Mouse (Mus musculus) left cerebral cortex, postnatal 10 days (tissue): ENCODE results near the gene Parva. TPM values are rescaled to one million over a fixed set of nuclear protein-coding genes. Genes with fewer than 3 reads are reported as not detected.

Source experiments
- DNase-seq, 2 experiments: peaks; one replicate each; pipeline ENCODE4 v3.0.0; 2021 to 2022; ENCODE audit warnings: low spot score in 2 of 2, mixed read lengths in 1 of 2; ENCODE audit errors: extremely low spot score in 1 of 2
- intact Hi-C: fragments of 180-260 bp; cut with DNase I; formaldehyde crosslinking; loops from one replicate; pipeline ENCODE4 v1.15.1; 2025
- total RNA-seq, 2 experiments: library from RNA; stranded (reverse); gene quantifications; 2 replicates each; pipeline ENCODE4 v1.2.3; 2021

The Parva gene
- total RNA-seq, 2 experiments from 2014 or later: 38.6 to 38.8 TPM

- intact Hi-C loops: no loop called here
- DNase-seq: no peak
These were observed 10.4 kb upstream of the Parva start for GRCm38 (mm10) chr7:112416730-112417513.

DNA sequence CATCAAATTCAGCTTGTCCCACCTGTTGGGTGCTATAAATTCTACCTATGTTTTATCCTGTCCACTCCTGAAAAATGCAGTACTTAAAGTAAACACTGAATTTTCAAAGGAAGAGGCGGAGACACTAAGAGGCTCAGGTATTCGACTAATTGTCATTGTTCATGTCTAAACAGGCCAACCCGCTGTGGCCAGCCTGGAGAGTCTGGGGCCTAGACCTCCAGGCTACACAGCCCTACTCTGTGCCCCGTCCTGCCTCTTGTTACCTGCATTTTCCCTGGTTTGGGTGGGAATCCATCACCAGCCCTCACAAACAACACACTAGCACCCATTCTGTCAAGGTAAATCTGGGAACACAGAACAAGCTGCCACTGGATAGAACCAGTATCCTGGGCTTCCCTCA is 9.7 kb upstream of the Parva start:
- no peak for DNase-seq
- intact Hi-C loops: no loop called here

DNA sequence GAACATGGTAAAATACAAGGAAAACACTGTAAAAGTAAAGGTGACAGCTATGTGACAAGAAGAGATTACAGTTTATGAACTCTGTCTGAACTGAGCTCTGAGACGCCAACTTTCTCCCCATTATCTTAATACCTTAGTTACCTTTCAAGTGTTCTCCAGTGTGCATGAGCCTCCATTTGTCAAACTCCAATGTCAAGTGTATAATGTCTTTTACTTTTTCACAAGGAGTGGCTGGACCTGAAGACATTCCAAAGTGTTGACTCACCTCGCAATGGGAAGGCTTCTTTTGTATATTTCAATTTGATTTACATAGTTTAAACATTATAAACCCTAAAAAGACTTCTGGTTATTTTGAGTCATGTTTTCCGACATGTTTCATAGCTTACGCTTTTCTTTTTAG is 3.9 kb upstream of the Parva start:
- intact Hi-C loops: no loop called here
- DNase-seq: no peak

DNA sequence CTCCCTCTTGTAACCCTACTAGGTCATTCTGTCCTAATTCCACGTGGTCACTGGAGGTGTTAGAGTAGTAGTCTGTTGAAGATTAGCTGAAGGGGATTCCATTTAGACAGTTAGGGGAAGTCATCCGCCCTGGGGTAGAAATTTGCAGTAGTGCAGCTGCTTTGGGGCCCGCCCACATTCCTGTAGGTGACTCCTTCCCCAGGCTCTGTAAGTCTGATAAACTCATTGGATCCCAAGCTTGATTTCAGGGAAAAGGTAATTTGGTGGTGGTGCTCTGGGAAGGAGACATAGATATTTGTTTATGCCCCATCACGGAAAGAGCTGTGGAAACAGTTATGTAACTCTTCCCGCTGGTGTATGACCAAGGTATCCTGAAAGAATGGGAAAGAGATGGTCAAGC is 494 bp upstream of the Parva start:
- intact Hi-C loops: no loop called here
- DNase-seq: no peak

- DNase-seq: peak; percentile 62 to 90
- intact Hi-C loops: no loop called here
These were observed 842 bp downstream of the Parva start for GRCm38 (mm10) chr7:112428158-112428535.

DNA sequence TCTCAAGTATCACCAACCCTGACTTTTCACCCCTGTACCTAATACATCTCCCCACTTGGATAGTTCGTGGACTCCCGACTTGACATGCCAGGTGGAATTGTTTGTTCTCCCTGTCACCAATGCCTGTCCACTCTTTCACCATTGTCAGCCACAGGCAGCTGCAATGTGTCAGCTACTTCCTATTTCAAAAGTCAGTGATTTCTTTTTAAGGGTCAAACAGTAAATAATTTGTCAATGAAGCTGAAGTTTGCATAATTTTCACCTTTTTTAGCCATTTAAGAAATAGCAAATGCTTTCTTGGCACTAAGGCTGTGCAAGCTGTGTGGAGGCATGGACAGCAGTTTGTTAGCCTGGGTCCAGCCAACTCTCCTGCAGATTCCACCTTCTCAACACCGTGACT is 12.5 kb downstream of the Parva start:
- DNase-seq: no peak
- intact Hi-C loops: no loop called here

- intact Hi-C loops: no loop called here
- DNase-seq: peak in 1 of 2 experiments; percentile 36
These were observed 17.1 kb downstream of the Parva start for GRCm38 (mm10) chr7:112444152-112444984.

DNA sequence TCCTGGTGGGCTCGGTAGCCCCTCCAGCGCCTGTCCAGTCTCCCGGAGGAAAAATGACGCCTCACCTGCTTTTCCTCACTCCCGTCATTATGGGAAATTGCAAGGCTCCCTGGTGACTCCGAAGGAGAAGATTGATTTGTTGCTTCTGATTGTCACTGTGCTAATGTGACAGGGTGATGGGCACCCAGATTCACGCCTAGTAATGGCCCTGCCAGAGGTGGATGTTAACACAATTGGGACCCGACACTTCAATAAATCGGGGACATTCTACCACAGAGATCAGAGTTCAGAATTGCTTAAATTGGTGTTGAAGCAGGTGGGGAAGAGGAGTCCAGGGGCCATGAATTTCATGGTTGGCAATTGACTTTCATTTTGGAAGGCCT is 17.7 kb downstream of the Parva start:
- DNase-seq: no peak
- intact Hi-C loops: no loop called here

- no peak for DNase-seq
- intact Hi-C loops: no loop called here
These were observed 19.2 kb downstream of the Parva start for GRCm38 (mm10) chr7:112446498-112446897.

- intact Hi-C loops: no loop called here
- no peak for DNase-seq
These were observed 22.8 kb downstream of the Parva start for GRCm38 (mm10) chr7:112449954-112450700.

DNA sequence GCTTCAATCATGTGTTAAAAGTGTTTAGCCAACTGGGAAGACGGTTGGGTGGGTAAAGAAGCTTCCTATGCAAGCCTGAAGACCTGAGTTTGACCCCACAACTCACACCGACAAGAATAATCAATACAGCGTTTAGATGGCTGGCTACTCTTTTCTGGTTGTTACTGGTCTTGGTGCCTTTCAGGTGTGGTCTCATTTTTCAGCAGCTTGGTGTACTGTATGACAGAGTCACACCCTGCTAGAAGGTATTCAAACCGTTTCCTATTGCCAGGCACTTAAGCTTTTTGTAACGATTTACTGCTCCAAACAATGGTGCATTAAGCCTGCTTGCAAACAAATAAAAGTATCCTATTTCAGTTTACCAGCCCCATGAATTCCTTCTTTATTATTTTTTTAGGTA is 25.2 kb downstream of the Parva start:
- DNase-seq: no peak
- intact Hi-C loops: no loop called here

DNA sequence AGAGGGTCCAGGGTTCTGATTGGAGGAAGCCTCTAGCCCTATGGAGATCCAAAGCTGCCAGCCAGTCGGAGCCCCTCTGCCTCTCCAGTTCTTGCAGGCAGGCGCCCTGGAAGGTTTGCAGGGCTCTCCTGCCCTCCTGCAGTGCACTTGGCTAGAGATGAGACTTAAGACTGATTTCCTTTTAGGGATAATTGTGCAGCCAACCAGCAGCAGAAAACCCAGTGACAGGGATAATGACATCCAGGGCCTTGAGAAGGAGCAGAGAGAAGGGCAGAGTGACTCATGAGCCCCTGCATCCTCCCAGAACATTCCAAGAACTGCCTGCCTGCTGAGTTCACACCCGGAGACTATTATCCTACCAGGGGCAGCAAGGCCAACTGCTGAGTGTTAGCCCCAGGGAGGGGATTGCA is 26.5 kb downstream of the Parva start:
- peak in 1 of 2 experiments; percentile 42 for DNase-seq
- intact Hi-C loops: no loop called here

- intact Hi-C loops: no loop called here
- DNase-seq: no peak
These were observed 27.1 kb downstream of the Parva start for GRCm38 (mm10) chr7:112454380-112454779.

DNA sequence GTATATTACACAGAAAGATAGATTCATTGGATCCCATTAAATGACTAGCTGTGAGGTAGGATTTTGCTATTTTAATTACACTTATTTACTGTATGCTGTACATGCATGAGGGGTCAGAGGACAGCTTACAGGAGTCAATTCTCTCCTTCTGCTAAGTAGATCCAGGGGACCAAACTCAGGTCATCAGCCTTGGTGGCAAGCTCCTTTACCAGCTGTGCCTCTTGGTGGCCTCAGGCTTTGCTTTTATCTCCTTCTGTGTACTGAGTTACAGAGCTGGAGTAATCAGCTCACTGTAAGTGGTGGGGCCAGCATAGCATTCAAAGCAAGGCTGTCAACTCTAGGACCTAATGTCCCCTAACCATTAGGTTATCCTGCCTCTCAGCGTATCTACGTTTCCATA is 27.6 kb downstream of the Parva start:
- DNase-seq: no peak
- intact Hi-C loops: no loop called here

DNA sequence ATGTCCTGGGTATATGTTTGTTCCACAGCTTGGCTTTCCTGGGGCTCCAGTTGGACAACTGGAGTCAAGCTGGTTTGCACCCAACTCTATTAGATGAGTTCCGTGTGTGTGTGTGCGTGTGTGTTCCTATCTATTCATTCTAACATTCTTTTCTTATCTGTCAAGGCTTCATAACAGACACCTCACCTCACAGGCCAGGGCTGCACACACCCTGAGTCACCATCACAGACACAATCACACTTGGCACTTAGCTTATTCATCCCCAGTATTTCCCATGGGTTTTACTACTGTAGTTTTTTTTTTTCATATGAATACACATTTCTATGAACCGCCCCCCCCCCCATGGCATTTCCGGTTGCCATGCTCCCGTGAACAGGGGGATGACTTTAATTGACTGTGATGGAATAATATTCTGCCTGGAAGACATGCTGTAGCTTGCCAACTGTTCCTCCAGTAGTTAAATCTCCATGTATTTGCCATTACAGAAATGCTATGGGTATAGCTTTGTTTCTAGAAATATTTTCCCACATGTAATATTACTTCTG is 28.3 kb downstream of the Parva start:
- intact Hi-C loops: no loop called here
- DNase-seq: no peak

DNA sequence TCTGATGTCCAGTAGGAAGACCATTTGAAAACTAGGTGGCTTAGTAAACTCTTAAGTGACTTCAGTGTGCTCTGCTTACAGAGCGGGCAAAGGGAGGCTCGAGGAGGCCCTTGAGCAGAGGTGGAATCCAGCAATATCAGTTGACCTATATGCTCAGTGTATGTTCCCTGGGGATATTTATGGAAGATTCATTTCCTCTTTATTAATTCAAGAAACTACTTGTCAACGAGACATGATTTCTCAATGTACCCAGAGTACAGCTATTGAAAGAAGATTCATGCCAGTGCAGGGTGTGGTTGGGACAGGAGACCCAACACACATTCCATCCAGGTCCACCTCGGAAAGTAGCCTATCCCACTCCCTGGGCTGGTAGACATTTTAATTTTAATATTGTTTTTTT is 30.1 kb downstream of the Parva start:
- no peak for DNase-seq
- intact Hi-C loops: no loop called here

DNA sequence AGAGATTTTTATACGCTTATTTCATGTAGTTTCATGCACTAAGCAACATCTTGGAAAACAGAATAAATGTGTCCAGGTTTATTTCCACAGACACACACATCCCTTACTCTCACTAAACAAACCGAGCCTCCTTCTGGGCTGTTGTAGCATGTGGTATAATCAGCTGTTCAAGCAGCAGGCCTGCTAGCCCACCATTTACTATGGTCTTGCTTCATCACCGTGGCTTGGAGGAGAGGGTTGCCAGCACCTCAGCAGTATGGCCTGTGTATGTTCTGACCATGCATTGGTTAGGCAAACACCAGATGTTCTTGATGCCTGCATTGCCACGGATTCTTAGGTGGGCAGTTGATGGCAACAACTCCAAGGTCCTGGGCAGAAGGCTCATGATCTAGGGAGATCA is 30.6 kb downstream of the Parva start:
- DNase-seq: no peak
- intact Hi-C loops: no loop called here

DNA sequence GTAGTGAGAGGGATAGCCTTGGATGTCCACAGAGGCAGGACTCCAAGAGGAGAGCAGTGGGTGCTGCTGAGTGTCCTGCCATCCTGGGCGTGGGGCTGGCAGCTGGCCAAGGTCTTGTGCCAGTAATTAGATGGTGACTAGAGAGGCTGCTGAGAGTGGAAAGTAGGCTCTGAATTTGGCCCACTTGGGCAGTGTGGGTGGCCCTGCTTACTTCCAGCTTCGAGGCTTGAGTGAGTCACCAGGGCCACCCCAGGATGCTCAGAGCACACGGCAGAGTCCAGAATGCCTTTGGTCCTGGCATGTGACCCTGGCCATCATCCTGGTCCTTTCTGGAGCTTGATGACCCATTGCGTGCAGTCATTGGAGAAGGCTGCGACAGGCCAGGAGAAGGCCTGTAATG is 31.1 kb downstream of the Parva start:
- peak in 1 of 2 experiments; percentile 41 for DNase-seq
- intact Hi-C loops: no loop called here

GRCm38 (mm10) chr7:112463074-112463473 is 35.8 kb downstream of the Parva start:
- intact Hi-C loops: no loop called here
- no peak for DNase-seq
